Mouse (Mus musculus) E14TG2a.4 (cell line): ENCODE results near the gene Gng12.

Experiments used
- CTCF ChIP-seq: conservative IDR thresholded peaks from 2 replicates; pipeline ENCODE4 v1.5.1; 2014; ENCODE audit warnings: low read length
- NANOG ChIP-seq: IDR thresholded peaks from 2 replicates; pipeline ENCODE4 v1.6.1; 2014; ENCODE audit warnings: borderline replicate concordance, low read length, mixed read lengths
- POU5F1 ChIP-seq: IDR thresholded peaks from 2 replicates; pipeline ENCODE4 v1.6.1; 2014; ENCODE audit warnings: low read length, borderline replicate concordance

DNA sequence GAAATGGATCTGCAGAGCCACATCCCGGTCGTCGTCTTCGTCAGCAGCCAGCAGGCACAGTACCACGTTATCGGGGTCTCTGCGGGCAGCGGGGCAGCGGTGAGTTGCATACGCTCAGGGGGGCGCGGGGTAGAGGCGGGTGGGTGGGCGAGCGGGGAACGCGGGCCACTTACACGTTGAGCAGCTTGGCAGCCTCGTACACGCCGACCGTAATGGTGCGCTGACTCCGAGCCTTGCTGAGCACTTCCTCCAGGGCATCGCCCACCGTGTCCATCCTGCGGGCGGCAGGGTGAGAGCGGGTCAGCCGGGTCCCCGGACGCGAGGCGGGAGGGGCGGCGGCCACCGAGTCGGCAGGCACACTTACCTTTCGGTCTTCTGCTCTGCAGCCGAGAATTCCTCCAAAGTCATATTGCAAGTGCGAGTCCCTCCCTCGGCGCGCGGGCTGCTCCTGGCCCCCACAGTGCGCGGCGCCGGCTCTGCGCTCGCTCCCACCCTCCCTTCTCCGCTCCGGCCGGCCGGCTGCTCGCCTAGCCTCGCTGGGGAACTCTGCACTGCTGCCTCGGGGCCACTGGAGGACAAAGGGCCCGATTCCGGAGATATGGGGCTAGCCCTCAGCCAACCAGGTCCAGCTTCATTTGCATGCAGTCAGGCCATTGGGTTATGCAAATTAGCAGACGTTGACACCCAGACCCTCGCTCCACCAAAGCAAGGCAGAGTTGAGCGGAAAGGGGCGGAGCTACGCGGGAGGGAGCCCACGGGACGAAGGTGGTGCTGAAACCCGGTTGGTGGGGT, 140.8 kb downstream of the Gng12 start, which contains the start of gene Gadd45a:
- no peak for TF ChIP-seq CTCF
- no peak for TF ChIP-seq NANOG
- TF ChIP-seq POU5F1, result no peak
